Mouse (Mus musculus): ENCODE data around the gene Mlec. TPM values are rescaled to one million over a fixed set of nuclear protein-coding genes. Genes with fewer than 3 reads are reported as not detected.

Mlec gene
- polyA plus RNA-seq (2015; fragmentation: Nextera tagmentation; extraction: Ambion mirVana), result 23.5 and 25.9 TPM in 2 replicates

DNA sequence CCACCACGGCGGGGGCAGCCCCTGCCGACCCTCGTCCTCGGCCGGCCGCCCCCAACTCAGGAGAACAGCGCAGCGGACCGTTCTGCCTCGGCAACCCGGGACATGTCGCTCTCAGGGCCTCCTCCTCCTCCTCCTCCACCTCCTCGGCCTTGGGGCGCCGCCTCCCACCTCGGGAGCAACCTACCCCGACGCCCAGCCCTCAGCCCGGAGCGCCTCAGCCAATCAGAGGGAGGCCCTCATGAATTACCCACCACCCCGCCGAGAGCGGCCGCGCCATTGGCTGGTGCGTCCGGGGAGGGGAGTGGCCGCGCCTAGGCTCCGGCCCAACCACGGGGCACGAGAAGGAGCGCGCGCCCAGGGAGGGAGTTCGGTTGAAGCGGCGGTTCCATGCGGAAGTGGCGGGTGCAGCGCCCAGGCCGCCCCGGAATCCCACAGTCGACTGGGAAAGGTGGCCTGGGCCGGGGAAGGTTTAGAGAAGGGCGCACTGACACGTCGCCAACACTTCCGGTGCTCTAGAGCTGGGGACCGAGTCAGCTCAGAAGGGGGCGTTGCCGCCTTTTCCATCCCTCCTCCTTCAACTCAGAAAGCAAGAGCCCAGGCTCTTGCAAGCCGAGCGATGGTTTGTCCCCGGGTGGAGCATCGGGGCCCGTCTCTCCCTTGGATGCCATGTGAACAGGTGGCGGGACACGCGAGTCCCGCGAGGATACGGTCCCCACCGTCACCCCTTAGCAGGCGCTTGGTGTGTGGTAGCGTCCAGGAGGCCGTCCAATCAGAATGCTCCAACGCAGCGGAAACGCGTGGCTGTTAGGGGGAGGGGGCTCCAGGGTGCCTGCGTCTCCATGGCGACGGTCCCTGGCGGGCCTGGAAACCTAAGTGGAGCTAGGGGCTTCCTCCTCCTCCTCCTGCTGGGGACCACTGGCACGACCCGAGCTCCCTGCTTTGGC, at the start of gene Mlec:
Gene Mlec, minus strand, starts transcription at position 140 of the 944 bp plus-strand sequence.
- ATAC-seq, result peak; percentile 98
- peak within 1 kb of the TSS; percentile 94 for H3K4me2 ChIP-seq
- 0 out of 2 replicates have a peak, but pooled peaks cover under 1% of the 10 kb centered on the region for H3K36me3 ChIP-seq (ENCODE audit: poor library complexity, severe bottlenecking)
- H3K4me3 ChIP-seq, result peak within 1 kb of the TSS; percentile 95
- WGBS, result 0% methylated on average over 74 of the region's 78 CpGs
- H3K4me1 ChIP-seq, result peaks cover 46% of the 10 kb centered on the region
- H3K9ac ChIP-seq, result peak within 1 kb of the TSS; percentile 96
- no peaks in the 10 kb centered on the region for H3K27me3 ChIP-seq
- H3K9me3 ChIP-seq (replicated peaks), result no peaks in the 10 kb centered on the region
- H3K27ac ChIP-seq, result peak within 1 kb of the TSS; percentile 97

DNA sequence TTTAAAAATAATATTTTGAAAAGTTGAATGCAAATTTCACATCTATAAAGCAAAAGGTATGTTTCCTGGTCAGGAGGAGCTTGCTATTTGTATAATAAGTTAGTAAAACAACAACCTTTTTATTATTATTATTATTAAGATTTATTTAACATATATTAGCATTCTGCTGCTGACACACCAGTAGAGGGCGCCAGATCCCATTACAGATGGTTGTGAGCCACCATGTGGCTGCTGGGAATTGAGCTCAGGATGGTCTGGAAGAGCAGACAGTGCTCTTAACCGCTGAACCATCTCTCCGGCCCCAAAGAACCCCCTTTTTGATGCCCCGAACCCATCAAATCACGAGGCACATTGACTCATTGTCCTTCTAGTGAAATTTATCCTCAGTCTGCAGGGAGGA, 49.3 kb upstream of the Mlec start:
- WGBS, result 61% methylated on average over 5 of the region's 5 CpGs
- H3K4me2 ChIP-seq, result no peak overlapping the region
- ATAC-seq, result no peak
- H3K9ac ChIP-seq, result no peak overlapping the region
- H3K4me1 ChIP-seq, result peaks cover 22% of the 10 kb centered on the region
- H3K27me3 ChIP-seq, result 0 out of 2 replicates have a peak, but pooled peaks cover 3% of the 10 kb centered on the region
- H3K9me3 ChIP-seq (replicated peaks), result no peaks in the 10 kb centered on the region
- H3K27ac ChIP-seq, result no peak overlapping the region
- H3K4me3 ChIP-seq, result no peak overlapping the region
- no peaks in the 10 kb centered on the region for H3K36me3 ChIP-seq (ENCODE audit: poor library complexity, severe bottlenecking)

- Histone ChIP-seq H3K9ac (peak overlapping the region; percentile 56), H3K36me3 (ENCODE audit: poor library complexity, severe bottlenecking) (no peaks in the 10 kb centered on the region), H3K4me1 (peaks cover 22% of the 10 kb centered on the region), H3K4me2 (peak overlapping the region; percentile 56), H3K27me3 (0 out of 2 replicates have a peak, but pooled peaks cover 3% of the 10 kb centered on the region), H3K27ac (peak overlapping the region; percentile 80), H3K4me3 (peak overlapping the region; percentile 24), H3K9me3 (replicated peaks) (no peaks in the 10 kb centered on the region)
- ATAC-seq, result peak; percentile 88
- WGBS, result 5% methylated on average over 31 of the region's 31 CpGs
Observed at GRCm38 (mm10) chr5:115204562-115205311, 46.8 kb upstream of the Mlec start.

- Histone ChIP-seq H3K4me2 (peak overlapping the region; percentile 56), H3K27ac (peak overlapping the region; percentile 80), H3K9ac (peak overlapping the region; percentile 56), H3K36me3 (ENCODE audit: poor library complexity, severe bottlenecking) (no peaks in the 10 kb centered on the region), H3K4me1 (peaks cover 22% of the 10 kb centered on the region), H3K27me3 (0 out of 2 replicates have a peak, but pooled peaks cover 3% of the 10 kb centered on the region), H3K9me3 (replicated peaks) (no peaks in the 10 kb centered on the region), H3K4me3 (peak overlapping the region; percentile 24)
- ATAC-seq, result peak; percentile 73
- 14% methylated on average over 23 of the region's 23 CpGs for WGBS
Observed at GRCm38 (mm10) chr5:115203735-115204561, 46.0 kb upstream of the Mlec start.

DNA sequence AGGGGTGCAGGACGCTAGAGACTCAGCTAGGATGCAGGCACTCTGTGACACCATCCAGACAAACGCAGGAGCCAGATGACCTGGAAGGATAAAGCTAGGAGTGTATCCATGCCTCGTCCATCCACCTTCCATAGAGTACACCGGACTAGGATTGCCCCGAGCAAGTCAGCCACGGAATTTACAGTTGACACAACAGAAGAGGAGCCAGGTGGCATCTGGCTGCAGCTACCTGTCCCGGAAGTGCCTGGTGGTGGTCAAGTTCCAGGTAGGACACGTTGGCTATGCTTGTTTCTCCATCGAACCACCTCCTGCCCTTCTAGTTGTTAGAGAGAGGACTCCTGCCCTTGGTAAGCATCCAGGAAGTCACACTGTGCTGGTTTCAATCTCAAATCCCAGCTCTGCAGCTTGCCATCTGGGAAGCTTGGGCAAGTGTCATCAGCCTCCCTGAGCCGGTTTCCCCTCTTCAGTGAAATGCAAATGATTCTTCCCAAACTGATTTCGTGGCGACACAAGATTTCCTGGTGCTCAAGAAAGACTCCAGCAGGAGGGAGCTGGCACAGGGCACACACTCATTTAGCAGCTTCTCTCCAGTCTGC, 36.7 kb upstream of the Mlec start:
- no peaks in the 10 kb centered on the region for H3K9me3 ChIP-seq (replicated peaks)
- WGBS, result 6% methylated on average over 12 of the region's 12 CpGs
- peak overlapping the region; percentile 81; the same call in 1 of the 2 replicates for H3K9ac ChIP-seq
- H3K4me1 ChIP-seq, result peaks cover 34% of the 10 kb centered on the region
- no peaks in the 10 kb centered on the region for H3K36me3 ChIP-seq (ENCODE audit: poor library complexity, severe bottlenecking)
- H3K27ac ChIP-seq, result peak overlapping the region; percentile 52
- peak overlapping the region; percentile 100 for H3K4me2 ChIP-seq
- H3K4me3 ChIP-seq, result peak overlapping the region; percentile 67
- ATAC-seq, result 0 out of 2 replicates have a peak, but pooled peaks have one; percentile 11
- peaks cover 49% of the 10 kb centered on the region for H3K27me3 ChIP-seq

DNA sequence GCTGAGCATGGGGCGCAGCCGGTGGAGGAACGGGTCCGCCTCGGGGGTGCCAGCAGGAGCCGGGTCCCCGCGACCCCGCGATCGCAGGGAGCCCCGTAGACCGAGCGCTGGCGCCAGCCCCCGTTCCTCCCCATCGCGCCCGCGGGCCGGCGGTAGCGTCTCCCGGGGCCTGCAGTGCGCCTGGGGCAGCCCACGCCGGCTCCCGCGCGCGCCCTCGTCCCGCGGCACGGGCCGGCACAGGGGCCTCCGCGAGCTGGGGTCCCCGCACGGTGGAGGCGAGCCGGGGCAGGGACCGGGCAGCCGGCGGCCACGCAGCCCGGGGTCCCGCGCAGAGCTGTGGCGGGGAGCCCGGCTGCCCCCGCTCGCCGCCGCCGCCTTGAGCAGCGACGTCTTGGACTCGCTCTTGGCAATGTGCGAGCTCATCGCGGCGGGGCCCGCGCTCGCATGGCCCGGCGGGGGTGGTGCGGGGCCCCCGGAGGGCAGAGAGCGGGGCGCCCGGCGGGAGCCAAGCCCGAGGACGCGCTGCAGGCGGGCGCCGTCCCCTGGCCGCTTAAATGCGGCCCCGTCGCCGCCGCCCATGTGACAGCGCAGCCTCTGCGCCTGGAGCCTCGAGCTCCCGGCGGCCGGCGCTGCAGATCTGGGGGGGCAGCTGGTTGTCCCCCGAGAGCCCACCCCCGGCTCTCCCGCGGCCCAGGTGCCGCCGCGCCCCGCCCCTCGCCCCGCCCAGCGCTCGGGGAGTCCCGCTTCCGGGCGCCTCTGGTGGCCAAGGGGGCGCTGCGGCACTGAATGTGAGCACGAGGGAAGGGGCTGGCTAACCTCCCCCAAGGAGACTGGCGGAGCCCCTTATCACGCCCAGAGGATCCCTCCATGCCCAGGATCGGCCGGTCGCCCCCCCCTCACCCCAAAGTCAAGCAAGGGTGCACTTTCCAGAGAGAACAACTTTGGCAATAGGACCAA, 36.0 kb upstream of the Mlec start, which contains the start of gene Cabp1:
Gene Cabp1, minus strand, starts transcription at position 713 of the 957 bp plus-strand sequence.
- Histone ChIP-seq H3K9ac (peak within 1 kb of the TSS; percentile 81), H3K9me3 (replicated peaks) (no peaks in the 10 kb centered on the region), H3K4me3 (peak within 1 kb of the TSS; percentile 67), H3K4me2 (peak within 1 kb of the TSS; percentile 100), H3K27me3 (peaks cover 51% of the 10 kb centered on the region), H3K4me1 (peaks cover 34% of the 10 kb centered on the region), H3K36me3 (ENCODE audit: poor library complexity, severe bottlenecking) (no peaks in the 10 kb centered on the region), H3K27ac (peak within 1 kb of the TSS; percentile 52)
- WGBS, result under 1% methylated on average over 55 of the region's 116 CpGs
- peak; percentile 74 for ATAC-seq

DNA sequence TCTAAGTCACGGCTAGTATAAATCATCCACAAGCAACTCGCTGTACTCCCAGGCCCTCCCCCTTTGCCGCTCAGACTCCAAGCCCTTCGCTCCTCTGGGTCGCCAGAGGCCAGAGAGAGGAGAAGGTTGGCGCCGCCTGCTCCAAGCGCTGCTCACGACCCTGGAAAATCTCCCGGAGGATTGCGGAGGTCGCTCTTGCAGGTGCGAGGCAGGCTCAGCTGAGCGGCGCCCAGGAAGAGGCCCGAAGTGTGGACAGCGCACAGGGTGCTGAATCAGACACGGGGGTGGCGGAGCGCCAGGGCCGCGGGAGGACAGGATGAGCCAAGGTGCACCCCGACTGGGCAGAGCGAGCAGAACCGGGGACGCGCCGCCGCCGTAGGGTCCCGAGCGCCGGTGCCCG, 35.2 kb upstream of the Mlec start:
- WGBS, result under 1% methylated on average over 34 of the region's 34 CpGs

DNA sequence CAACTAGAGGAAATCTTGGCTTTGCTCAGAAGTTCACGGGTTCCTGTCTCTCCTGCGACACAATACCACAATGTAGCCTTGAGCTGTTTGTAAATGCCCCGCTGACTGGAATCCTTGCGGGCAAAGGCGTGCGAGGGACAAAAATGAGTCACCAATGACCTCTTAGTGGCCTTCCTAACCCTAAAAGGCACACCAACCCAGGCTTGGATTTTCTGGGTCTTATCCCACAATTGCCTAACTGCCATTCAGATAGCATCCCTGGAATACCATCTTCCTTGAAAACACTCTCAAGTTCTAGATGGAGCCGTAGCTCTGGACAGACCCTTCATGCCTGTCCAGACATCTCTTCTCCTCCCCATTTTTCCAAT, 34.8 kb upstream of the Mlec start:
- H3K27ac ChIP-seq, result no peak overlapping the region
- H3K9me3 ChIP-seq (replicated peaks), result no peaks in the 10 kb centered on the region
- 12% methylated on average over 7 of the region's 7 CpGs for WGBS
- no peak for ATAC-seq
- H3K4me2 ChIP-seq, result peak overlapping the region; percentile 100
- H3K4me1 ChIP-seq, result peaks cover 35% of the 10 kb centered on the region
- peak overlapping the region; percentile 67 for H3K4me3 ChIP-seq
- peak overlapping the region; percentile 81; the same call in 1 of the 2 replicates for H3K9ac ChIP-seq
- H3K36me3 ChIP-seq (ENCODE audit: poor library complexity, severe bottlenecking), result no peaks in the 10 kb centered on the region
- H3K27me3 ChIP-seq, result peaks cover 51% of the 10 kb centered on the region

More for the DNA sequence above, 35.2 kb upstream of the Mlec start:
- peak; percentile 25; the same call in 1 of the 2 replicates for ATAC-seq
- peak overlapping the region; percentile 100 for H3K4me2 ChIP-seq
- peaks cover 51% of the 10 kb centered on the region for H3K27me3 ChIP-seq
- no peaks in the 10 kb centered on the region for H3K9me3 ChIP-seq (replicated peaks)
- no peaks in the 10 kb centered on the region for H3K36me3 ChIP-seq (ENCODE audit: poor library complexity, severe bottlenecking)
- H3K4me3 ChIP-seq, result peak overlapping the region; percentile 67
- peaks cover 34% of the 10 kb centered on the region for H3K4me1 ChIP-seq
- H3K27ac ChIP-seq, result no peak overlapping the region
- peak overlapping the region; percentile 81 for H3K9ac ChIP-seq

GRCm38 (mm10) chr5:115191880-115192827, 34.2 kb upstream of the Mlec start:
- Histone ChIP-seq H3K4me2 (peak overlapping the region; percentile 100), H3K27ac (no peak overlapping the region), H3K4me1 (peaks cover 42% of the 10 kb centered on the region), H3K36me3 (ENCODE audit: poor library complexity, severe bottlenecking) (no peaks in the 10 kb centered on the region), H3K27me3 (peaks cover 51% of the 10 kb centered on the region), H3K9me3 (replicated peaks) (no peaks in the 10 kb centered on the region), H3K9ac (peak overlapping the region; percentile 81), H3K4me3 (peak overlapping the region; percentile 67)
- no peak for ATAC-seq
- 9% methylated on average over 29 of the region's 29 CpGs for WGBS
